Mouse (Mus musculus): Measurements from ENCODE around the gene Inpp5d.

GRCm38 (mm10) chr1:87729850-87730249 lies 109.7 kb downstream of the Inpp5d start:
- TF ChIP-seq POLR2A (IDR thresholded peaks at IDR 0.05; ENCODE audit: borderline replicate concordance, extremely low read depth, low read depth, low read length) (no peak), CTCF (IDR thresholded peaks at IDR 0.05; ENCODE audit: insufficient read depth, low read length) (no peak)
